Mouse (Mus musculus): ENCODE results near the gene Misp.

DNA sequence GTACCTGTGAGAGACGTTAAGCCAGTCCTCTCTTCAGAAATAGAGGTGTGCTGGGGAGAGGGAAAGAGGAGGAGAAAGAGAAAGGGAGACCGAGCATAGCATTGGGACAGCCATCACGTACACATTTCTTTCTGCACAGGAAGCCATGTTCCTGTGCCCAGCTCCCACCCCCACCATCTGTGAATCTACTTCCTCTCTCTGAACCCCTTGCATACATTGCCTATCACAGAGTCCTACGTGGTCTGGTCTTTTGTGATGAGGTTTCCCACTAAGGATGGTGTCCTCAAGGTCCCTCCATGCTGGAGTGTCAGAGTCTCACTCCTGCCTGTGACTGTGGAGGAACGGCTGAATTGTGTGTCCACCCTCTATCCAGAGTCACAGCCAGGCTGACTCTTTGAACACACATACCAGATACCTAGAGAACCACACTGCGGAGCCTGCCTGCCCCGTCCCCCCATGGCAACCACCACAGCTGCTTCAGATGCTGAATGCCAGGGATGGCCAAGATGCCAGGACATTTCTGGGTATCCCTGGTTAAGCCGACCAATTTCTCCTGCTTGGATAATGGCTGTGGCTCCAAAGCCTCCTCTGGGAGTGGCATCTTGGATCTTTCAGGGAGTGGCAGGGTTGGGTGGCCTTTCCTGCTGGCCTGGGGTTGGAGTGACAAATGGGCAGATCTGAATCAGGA is 29.3 kb downstream of the Misp start:
- TF ChIP-seq CTCF (IDR thresholded peaks at IDR 0.05) (no peak), EP300 (IDR thresholded peaks at IDR 0.05) (no peak)
